Mouse (Mus musculus): Measurements from ENCODE around the gene 1700042G07Rik.

DNA sequence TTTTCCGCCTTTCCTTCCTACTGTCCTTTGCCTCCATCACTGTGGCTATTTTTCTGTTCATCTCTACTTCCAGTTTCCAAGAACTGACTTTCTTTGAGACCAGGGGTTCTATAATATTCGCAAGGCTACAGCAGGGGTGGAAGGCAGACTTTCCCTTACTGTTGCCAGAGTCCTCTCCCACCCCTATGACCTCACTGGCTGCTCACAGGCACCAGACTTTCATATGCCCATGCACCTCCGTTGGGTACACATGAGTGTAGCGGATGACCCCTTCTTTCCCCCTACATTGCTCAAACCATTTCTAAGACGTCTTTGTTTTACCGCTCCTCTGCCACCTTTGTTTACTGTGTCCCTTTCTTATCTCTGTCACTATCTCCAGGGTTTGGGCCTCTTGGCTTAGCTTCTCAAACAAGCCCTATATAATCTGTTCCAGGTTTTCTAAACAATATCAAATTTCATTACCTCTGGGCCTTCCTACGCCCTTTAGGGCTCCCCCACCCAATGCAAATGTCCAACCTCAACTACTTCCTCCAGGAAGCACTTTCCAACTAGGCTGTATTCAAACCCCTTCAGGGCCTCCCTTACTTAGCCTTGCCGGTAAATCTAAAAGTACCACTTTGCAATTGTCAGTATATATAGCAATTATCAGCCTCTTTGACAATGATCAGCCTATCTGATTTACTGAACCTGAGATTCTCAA is 7.3 kb upstream of the 1700042G07Rik start:
- no peak for TF ChIP-seq CTCF (IDR thresholded peaks at IDR 0.05; ENCODE audit: insufficient read depth, low read depth, low read length)
- TF ChIP-seq POLR2A (IDR thresholded peaks at IDR 0.05; ENCODE audit: insufficient read depth, low read depth, low read length), result no peak
